ENCODE assay signal across 8 mouse cellular contexts in the genomic region with DNA sequence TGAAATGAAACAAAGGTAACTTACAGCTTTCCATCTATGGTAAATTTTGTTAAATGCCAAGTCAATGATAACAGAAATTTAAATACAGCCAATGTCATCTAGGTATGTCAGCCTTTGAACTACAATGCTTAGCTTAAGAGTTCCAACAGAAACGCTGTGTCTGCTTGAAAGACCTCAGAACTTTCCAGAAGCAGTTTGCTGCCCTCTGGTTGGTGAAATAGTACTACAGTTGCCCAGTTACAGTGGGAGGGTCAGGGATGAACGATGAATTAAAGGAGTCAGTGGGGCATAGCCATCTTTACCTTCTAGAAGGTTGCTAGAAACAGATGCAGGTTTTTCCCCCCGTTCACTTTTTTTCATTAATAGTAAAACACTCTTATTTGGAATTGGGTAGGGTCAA.
DNase-seq lines count a peak whose midpoint lies in the region; ATAC-seq lines count a peak whose summit lies in the region.
"Had no signal": no experiment of that assay in that cellular context is flagged by ENCODE, and none has a peak within 500 bp of the region (broad histone marks: within the 10 kb centered on the region; RNA-seq: fewer than 3 reads in every experiment).

No protein-coding gene starts in this region.

- peak; percentile 34 for DNase-seq in kidney, adult 18-20 months
- no peak for DNase-seq in kidney, adult 11 months
- peak; percentile 51 for DNase-seq in testis, postnatal 10 days (ENCODE audit: low spot score)
- DNase-seq in testis, postnatal 14 days (ENCODE audit: low spot score), result no peak
- DNase-seq in urinary bladder, adult 2 months (ENCODE audit: low spot score), result no peak
- no peak for DNase-seq in frontal cortex, postnatal 14 days (ENCODE audit: low spot score in 2 of 2)
- DNase-seq: gastrocnemius, postnatal 10 days had no signal

- peak; percentile 74 to 80; a peak in 3 of 4 replicates for ATAC-seq in hematopoietic stem cell, adult 5-6 weeks (replicated peaks in 1 of 2; ENCODE audit: insufficient read depth in 1 of 2, low FRiP score in 2 of 2, low TSS enrichment in 1 of 2, low read depth in 1 of 2, poor library complexity in 2 of 2, severe bottlenecking in 2 of 2)

Comparison
In these comparisons a context has a peak if more than half of its experiments do, and no peak if none do; other contexts are left out.
1. DNase-seq: peak in kidney, adult 18-20 months (single experiment) and testis, postnatal 10 days (single experiment); none in kidney, adult 11 months (single experiment), testis, postnatal 14 days (single experiment), urinary bladder, adult 2 months (single experiment) and frontal cortex, postnatal 14 days (0 of 2).